Mouse (Mus musculus) embryo, embryonic 10.5 days (tissue): Measurements from ENCODE around the gene Spen.

Experiments
- DNase-seq: peaks from one replicate; pipeline ENCODE4 v3.0.0-alpha.2; 2015; ENCODE audit warnings: low spot score

Gene Spen

GRCm38 (mm10) chr4:141420886-141421285 lies 117.5 kb downstream of the Spen start:
- no peak for DNase-seq

GRCm38 (mm10) chr4:141420192-141420829 lies 118.1 kb downstream of the Spen start, which contains the start of gene Hspb7:
TSS of gene Hspb7 (plus strand) at chr4:141420779.
- no peak for DNase-seq

DNA sequence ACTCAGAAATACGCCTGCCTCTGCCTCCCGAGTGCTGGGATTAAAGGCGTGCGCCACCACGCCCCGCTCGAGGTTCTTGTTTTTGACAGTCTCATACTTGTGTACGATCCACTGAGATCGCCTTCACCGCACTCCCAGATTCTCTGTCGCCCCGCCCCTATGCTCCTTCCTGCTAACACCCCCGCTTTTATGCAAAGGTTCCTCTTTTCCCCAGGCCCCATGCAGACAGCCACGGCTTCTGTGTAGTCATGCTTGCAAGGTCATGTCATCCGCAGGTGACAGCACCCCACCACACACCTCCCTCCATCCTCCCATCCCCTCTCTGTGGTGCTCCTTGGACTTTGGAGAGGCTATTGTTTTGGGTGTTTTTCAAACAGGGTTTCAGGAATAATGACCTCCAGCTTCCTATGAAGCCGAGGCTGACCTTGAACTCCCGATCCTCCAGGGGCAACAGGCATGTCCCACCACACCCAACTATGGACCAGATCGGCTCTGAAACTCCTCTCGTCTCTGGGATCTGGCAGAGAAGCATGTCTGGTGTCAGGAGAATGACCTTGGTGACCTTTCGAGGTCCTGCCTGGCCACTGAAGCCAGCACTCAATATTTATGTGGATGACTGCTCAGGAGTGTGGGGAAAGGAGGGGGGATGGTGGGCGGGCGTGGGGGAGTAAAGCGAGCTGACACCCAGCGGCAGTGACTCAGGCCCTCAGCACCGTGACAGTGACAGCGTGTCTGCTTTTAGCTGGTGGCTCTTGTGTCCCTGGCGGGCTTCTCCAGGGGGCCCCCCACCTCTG lies 118.8 kb downstream of the Spen start:
- no peak for DNase-seq
